Mouse (Mus musculus) mouse embryonic stem cell (cell line): ENCODE measurements around the gene Ect2.

ENCODE experiments used
- in situ Hi-C, 2 experiments: fragments of 300-500 bp; cut with MboI; formaldehyde crosslinking; loops; 1 replicate in 1 of 2; 3 replicates in 1 of 2; pipeline ENCODE4 v1.14.3; 2019 to 2020; ENCODE audit warnings: low sequenced_read_pairs in 2 of 2, low pct_unique_long_range_greater_than_20kb in 1 of 2, mixed read lengths in 1 of 2; ENCODE audit not compliant: unreplicated experiment in 1 of 2

The Ect2 gene

DNA sequence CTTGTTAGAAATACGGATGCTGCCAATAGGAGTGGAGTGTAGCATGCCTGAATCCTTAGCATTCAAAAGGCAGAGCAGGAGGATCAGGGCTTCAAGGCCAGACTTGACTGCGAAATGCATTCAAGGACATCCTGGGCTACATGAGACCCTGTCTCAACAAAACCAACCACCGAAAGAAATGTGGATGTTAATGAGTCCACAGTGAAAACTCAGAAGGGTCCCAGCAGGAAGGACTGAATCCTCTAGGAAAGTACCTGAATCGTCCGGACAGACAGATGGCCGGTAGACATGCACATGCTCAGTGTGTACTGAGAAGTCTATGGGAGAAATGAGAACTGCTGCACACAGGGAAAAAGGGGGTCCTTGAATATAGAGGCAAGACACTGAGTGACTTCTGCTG lies 67.5 kb downstream of the Ect2 start:
- in situ Hi-C loops, result no loop called here

DNA sequence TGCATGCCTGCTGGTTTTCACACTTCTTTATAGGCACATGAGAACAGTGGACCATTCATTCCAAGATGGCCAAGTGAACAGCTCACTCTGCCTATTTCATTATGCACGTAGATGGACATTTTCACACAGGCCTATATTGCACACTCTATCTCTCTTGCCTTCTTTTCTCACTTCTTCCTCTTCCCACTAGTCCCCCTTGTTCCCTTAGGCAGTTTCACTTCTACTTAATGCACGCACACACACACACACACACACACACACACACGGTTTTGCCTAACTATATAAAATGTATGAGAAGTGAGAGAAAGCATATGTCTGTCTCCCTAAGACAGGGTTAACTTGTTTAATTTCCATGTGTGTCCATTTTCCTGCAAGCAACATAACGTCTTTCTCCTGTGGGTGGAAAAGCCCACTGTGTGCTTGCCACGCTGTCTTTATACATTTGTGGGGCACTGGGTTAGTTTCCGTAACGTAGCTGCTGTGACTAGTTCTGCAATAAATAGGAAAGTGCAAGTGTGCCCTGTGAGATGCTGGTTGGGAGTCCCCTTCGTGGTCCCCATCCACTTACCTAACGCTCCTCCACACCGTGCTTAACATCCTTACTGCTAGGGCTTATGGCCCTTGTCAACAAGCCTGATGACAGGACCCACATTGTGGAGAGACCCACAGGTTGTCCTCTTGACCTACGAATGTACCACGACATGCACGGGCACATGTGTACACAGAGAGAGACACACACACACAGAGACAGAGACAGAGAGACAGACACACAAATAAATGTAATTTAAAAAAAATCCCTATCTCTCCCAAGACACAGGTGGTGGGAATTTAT lies 72.2 kb downstream of the Ect2 start:
- in situ Hi-C loops, result no loop called here

DNA sequence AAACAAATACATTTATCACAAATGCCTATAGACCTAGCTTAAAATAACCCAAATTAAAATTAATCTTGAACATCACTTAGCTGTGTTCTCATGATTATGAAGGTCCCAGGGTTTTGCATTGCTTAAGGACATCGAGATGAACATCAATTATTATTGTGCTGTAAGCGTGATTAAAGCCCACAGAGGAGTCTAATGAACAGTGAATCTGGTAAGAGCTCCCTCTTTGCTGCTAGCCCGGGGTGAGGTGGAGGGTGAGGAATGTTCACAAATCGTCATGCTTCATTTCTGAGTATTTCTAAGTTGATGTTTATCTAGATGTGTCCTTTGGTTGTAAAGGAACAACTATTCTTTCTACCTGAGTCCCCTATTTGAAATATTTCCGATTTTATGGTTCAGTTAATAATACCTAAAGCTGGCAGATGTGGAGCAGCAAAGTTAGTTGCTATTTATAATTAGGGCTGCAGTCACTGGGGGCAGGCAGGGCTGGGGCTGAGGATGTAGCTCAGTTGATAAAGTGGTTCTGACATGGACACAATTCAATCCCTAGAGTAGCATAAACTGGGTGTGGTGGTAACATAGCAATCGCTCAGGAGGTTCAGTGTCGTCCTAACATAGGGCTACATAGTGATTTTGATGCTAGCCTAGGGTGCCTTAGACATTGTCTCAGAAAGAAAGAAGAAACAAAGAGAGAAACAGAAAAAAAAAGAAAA lies 73.5 kb downstream of the Ect2 start:
- in situ Hi-C loops, result no loop called here

DNA sequence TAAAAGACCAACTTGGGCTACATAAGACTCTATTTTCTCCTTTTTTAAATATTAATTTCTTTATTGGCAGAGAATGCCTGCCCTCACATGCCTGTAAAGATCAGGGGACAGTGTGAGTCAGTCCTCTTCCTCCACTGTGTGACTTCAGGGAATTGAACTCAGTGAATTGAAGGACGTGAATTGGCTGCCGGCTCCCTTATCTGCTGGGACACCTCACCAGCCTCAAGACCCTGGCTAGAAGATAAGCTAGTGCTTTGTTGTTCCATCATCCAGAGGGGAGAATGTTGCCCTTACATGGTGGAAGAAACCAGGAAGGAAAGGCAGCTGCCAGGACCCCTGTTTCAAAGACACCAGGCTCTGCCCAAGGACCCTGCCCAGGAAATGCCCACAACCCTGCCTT lies 79.8 kb downstream of the Ect2 start:
- in situ Hi-C loops, result no loop called here

DNA sequence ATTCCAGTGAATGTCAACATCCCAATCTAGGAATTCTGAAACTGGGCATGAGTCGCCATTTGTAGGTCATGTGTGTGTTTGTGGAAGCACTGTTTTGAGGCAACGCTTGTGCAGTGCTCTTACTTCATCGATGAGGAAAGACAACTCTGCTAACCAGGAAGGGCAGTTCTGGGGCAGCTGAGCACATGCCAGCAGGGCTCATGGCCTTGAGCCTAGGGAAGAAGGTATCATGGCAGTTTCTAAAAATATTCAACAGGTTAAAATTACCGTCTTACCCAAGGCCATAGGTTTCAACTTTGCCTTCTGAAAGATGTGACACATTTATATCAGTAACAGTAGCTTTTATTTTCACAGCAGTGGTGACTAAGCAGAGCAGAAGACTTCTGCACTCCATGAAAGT lies 82.0 kb downstream of the Ect2 start:
- in situ Hi-C loops, result no loop called here

DNA sequence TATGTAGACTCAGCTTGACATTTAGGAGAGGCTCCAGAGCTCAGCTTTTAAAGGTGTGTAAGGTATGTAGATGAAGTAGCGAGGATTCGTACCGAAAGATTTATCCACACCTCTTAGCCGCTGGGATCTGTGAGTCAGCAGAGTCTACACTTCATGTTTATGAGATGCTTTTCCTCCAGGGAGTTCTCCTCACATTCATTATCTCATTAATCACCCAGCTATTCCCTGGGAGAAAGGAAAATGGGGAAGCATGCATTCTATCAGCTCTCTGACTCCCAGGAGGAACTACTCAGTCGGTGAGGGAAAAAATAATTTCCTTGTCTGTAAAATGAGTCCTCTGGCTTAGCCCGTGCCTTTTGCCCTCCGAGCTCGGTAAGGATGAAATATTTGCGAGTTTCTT lies 83.3 kb downstream of the Ect2 start:
- in situ Hi-C loops, result no loop called here

DNA sequence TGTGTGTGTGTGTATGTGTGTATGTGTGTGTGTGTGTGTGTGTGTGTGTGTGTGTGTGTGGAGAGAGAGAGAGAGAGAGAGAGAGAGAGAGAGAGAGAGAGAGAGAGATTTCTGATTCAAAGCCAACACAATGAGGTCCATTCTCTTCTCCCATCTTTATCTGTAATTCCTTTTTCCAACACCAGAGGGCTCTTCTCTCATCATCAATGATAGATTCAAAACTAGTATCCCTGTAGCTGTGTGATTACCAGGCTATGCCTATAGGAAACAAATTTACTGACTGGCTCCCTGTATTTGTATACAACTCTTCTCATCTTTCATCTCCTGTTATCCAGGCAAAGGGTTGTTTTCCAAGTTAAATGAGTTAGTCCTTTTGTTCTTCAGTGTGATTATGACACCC lies 86.5 kb downstream of the Ect2 start:
- in situ Hi-C loops, result no loop called here

DNA sequence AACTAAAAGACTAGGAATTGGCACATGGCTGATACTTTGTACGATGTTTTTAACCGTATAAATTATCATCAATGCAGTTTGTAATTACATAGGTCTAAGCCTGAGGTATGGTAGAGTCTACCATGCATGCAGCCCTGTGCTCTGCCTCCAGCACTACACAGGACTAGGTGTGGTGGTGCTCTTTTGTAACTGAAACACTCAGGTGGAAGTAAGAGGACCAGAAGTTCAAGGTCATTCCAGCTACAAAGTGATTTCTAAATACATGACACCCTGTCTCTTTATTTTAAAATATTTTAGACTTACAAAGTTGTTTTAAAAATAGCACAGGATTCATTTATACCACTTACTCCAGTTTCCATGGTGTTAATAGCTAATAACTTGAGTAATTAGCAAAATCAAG lies 88.8 kb downstream of the Ect2 start:
- in situ Hi-C loops, result no loop called here

DNA sequence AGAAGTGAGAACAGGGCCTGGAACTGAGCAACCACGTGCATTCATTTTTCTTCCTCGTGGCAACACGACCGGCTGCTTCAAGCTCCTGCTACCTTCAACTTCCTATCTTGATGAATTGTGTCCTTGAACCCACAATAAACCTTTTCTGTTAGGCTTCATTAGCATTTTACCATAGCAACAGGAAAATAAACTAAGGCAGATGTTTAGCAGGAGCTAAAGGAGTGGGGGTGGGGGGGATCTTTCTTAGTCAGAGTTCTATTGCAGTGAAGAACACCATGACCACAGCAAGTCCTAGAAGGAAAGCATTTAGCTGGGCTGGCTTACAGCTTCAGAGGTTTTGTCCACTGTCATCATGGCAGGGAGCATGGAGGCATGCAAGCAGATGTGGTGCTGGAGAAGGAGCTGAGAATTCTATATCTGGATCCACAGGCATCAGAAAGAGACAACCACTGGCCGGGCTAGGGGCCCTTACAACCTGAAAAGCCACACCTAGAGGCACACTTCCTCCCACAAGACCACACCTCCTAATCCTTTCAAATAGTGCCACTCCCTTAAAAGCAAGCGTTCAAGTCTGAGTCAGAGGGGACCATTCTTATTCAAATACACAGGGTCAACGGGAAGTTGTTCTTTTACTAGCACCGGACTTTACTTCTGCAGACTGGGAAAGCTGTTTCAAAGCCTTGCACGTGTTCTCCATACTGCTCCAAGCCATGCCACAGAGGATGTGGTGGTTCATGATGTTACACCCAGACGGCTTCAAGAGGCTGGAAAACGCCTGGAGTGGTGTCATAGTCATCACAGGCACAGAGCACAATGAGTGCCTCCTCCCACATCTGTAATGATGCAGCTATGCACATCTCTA lies 90.0 kb downstream of the Ect2 start:
- in situ Hi-C loops, result no loop called here

DNA sequence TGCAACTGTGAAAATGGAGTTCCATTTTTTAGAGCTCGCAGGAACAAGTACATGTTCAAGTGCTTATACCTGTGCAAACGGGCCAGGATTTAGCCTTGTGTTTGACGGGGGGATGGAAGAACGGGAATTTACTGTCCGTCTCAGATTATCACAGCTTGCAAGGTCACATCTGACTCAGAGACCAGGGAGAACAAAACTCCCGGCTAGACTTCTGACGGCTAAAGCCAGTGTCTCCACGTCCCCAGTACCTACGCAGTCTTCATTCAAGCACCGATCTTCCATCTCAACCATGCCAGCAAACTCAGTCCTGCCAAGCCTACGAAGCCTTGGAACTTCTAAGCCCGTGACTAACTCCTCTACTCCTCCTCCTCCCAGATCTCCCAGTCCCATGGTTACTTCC lies 93.2 kb downstream of the Ect2 start:
- in situ Hi-C loops, result no loop called here

DNA sequence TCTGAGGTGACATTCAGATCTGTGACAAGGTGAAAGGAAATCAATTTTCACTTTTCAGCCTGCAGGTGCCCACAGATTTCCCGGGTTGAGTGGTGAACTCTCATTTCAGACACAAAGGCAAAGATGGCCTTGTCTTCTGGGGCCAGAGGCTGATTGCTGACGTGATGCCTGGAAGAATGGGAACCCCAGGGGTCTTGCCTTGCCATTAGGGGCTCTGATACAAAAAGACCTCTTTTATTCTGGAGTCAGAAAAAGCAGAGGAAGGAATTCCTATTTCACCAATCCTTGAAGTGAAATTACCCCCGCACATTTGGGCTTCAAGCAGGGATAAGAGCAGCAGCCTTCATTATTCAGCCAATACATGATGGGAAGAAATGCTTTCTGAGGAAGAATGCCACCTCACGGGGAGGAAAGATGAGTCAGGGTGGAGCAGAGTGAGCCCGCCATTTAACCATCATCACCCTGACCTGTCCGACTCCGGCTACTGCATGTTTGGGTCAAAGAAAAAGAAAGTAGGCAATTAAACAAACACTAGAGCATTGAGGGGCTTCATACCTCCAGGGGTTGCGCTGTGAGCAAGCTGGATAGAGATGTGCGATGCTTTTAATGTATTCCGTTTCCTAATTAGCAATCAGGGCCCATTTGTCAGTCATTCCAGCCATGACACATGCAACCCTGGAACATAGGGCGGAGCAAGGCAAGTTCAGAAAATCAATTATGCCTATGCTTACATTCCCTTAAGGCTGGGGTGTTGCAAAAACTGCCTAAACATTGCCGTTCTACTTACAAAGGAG lies 94.0 kb downstream of the Ect2 start:
- in situ Hi-C loops, result no loop called here

DNA sequence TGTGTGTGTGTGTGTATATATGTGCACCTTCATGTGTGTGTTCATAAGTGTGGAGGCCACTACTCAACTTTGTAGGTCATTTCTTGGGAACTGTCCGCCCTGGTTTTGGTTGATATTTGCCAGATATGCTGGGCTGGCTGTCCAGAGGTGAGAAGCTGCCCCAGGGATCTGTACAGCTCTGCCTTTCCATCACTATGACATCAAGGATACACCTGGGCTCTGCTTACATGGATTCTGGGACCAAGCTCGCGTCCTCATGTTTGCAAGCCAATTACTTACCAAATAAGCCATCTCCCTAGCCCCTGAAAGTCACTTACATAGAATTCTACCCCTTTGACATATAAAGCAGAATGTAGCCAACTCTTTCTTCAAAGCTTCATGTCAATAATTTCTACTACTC lies 98.2 kb downstream of the Ect2 start:
- in situ Hi-C loops, result no loop called here

DNA sequence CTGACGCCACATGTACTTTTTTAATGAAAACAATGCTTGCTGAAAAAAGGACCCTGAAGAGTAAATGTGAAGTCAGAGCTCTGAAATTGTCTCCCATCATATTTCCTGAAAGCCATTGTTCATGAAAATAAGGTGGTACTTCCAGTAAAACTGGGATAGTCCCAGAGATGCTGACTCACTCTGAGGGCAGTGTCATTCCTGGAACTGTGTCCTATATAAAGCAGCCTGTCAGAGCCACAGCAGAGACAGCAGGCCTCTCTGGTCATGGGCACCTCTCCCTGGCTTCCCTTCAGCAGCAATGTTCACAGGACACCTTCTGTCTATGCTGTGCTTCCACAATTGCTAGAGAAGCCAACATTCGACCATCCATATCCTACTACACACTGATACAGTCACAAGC lies 98.9 kb downstream of the Ect2 start:
- in situ Hi-C loops, result no loop called here
